Mouse (Mus musculus) testis, postnatal 10 days (tissue): Measurements from ENCODE around the gene Kif13a.

ENCODE experiments used
- DNase-seq: peaks from one replicate; pipeline ENCODE4 v3.0.0; 2021; ENCODE audit warnings: low spot score

The Kif13a gene

GRCm38 (mm10) chr13:46834805-46835204 lies 94.9 kb downstream of the Kif13a start:
- DNase-seq = no peak

DNA sequence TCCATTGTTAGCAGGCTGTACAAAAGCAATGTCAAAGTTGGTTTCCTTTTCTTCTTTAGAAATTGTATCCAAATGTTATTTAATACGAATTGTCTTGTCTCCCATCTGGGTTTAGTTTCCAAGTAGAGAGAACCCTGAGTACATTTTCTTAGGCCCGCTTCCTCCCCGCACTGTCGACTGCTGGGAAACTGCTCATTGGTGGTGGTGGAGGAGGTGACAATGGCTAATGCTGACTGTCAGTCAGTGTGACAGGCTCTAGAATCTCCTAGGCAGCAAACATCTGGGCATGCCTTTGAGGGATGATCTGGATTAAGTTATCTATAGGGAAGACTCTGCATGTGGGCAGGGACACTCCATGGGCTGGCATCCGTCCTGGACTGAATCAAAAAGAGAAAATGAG lies 96.1 kb downstream of the Kif13a start:
- DNase-seq = no peak

DNA sequence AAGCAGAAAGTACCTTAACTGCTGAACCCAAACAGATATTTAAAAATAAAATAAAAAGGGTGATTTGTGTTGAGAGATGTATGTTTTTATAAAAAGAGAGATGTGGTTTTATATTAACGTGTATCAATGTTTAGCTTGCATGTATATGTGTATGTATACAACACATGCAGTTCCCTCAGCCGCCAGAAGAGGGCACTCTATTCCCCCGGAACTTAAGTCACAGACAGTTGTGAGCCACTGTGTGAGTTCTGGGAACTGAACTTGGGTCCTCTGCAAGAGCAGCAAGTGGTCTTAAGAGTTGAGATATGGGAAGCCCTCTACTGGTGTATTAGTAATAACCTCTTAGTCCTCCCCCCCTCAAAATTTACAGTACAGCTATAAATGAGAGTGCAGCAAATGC lies 96.7 kb downstream of the Kif13a start:
- DNase-seq = peak; percentile 56

GRCm38 (mm10) chr13:46823271-46823670 lies 106.4 kb downstream of the Kif13a start:
- DNase-seq = no peak

DNA sequence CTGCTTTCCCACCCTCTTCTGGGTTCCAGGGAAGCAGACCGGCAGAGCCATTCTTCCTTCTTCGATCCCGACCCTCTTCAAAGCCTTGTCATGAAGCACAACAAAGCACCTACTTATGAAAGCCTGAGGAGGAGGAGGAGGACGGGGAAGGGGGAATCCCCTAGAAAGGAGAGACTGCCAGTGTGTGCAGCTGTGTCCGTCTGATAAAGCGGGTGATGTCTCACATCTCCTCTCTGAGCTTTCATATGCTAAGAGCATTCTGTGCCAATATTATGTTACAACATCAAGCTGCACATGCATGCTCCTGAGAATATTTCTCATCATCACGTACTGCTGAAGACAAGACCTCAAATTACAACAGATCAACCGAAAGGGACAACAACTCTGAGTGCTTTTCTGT lies 107.5 kb downstream of the Kif13a start:
- no peak for DNase-seq

- DNase-seq = no peak
These were observed 109.9 kb downstream of the Kif13a start for GRCm38 (mm10) chr13:46819729-46820223.

- DNase-seq = no peak
These were observed 110.4 kb downstream of the Kif13a start for GRCm38 (mm10) chr13:46819202-46819728.

GRCm38 (mm10) chr13:46818374-46818773 lies 111.3 kb downstream of the Kif13a start:
- DNase-seq = no peak

- DNase-seq = no peak
These were observed 117.0 kb downstream of the Kif13a start for GRCm38 (mm10) chr13:46812648-46813184.

GRCm38 (mm10) chr13:46811696-46812095 lies 118.0 kb downstream of the Kif13a start:
- no peak for DNase-seq

- no peak for DNase-seq
These were observed 119.1 kb downstream of the Kif13a start for GRCm38 (mm10) chr13:46810613-46811012.

DNA sequence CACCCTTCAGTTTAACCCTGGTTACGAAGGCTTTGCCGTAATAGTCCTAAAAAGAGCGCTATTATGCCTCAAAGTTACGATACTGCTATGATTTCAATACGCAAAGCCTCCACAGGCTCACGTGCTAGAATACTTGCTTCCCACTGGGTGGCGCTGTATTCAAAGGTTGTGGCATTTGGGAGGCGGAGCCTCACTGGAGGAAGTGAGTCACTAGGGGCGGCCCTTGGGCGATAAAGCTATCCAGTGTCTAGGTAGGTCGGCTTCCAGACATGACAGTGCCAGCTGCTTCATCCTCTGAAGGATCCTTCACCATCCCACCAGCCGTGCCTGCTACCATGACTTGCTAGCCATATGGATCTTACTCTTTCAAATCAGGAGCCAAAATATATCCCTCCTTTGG lies 119.6 kb downstream of the Kif13a start:
- peak; percentile 82 for DNase-seq

- no peak for DNase-seq
These were observed 121.8 kb downstream of the Kif13a start for GRCm38 (mm10) chr13:46807901-46808300.

DNA sequence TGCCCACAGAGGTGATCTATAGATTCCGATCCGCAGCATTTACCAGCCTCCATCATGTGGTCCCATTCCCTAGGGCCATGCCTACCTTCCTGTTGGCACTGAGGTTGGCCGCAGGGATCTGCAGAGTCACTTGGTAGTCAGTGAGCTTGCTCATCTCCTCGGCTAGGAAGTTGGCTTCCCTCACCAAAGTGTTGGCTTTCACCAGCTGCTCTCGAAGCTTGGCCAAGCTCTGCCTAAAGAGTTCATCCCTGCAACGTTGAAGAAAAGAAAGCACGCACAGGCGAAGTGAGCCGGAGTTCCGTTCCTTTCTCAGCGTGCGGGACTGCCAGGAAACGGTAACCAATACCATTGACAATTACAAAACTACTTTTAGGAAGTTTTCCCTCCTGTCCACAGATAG lies 128.5 kb downstream of the Kif13a start:
- DNase-seq = no peak

DNA sequence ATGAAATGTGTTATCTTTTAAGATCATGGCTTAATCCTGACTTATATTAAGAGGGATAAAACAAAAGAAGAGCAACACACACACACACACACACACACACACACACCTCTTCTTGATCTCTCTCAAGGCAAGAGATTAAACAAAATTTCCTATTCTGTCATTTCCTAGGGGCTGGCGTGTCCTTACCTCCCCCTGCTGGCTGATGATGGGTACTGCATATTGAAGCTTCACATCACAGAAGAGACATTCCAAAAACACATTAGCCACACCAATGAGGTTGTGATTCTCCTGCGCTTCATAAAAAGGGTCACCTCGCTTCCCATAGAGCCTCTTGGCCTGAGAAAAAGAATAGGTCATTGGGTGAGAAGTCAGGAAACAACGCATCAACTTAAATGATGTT lies 131.5 kb downstream of the Kif13a start:
- peak; percentile 57 for DNase-seq

GRCm38 (mm10) chr13:46796381-46796780 lies 133.3 kb downstream of the Kif13a start:
- no peak for DNase-seq

- no peak for DNase-seq
These were observed 135.8 kb downstream of the Kif13a start for GRCm38 (mm10) chr13:46793824-46794223.

GRCm38 (mm10) chr13:46788452-46788851 lies 141.2 kb downstream of the Kif13a start:
- no peak for DNase-seq

GRCm38 (mm10) chr13:46786836-46787235 lies 142.8 kb downstream of the Kif13a start:
- DNase-seq = no peak

DNA sequence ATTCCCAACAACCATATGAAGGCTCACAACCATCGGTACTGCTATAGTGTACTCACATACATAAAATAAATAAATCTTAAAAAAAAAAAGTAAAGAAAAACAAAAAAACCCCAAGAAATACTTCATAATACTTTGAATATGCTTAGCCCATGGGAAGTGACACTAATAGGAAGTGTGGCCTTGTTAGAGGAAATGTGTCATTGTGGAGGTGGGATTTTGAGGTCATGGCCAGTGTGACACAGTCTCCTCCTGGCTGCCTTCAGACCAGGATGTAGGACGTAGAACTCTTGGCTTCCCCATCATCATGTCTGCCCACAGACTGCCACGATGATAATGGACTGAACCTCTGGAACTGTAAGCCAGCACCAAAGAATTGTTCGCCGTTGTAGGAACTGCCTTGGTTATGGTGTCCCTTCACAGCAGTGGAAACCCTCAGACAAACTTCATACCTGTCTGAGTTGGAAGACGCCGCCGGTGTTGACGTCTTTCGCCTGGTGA lies 143.6 kb downstream of the Kif13a start:
- no peak for DNase-seq

- no peak for DNase-seq
These were observed 149.3 kb downstream of the Kif13a start for GRCm38 (mm10) chr13:46780379-46780778.

- no peak for DNase-seq
These were observed 149.8 kb downstream of the Kif13a start for GRCm38 (mm10) chr13:46779831-46780230.

GRCm38 (mm10) chr13:46777461-46777860 lies 152.2 kb downstream of the Kif13a start:
- no peak for DNase-seq
